Mouse (Mus musculus) ES-E14 (cell line): ENCODE measurements around the gene Ube2d1.

ENCODE experiments used
- HCFC1 ChIP-seq: IDR thresholded peaks from 2 replicates; pipeline ENCODE4 v1.6.1; 2012; ENCODE audit warnings: low read length, inconsistent platforms, borderline replicate concordance; ENCODE audit not compliant: insufficient read depth
- ZC3H11A ChIP-seq: IDR thresholded peaks from 2 replicates; pipeline ENCODE4 v1.6.1; 2012; ENCODE audit warnings: low read depth, mild to moderate bottlenecking, inconsistent platforms, low read length, borderline replicate concordance

DNA sequence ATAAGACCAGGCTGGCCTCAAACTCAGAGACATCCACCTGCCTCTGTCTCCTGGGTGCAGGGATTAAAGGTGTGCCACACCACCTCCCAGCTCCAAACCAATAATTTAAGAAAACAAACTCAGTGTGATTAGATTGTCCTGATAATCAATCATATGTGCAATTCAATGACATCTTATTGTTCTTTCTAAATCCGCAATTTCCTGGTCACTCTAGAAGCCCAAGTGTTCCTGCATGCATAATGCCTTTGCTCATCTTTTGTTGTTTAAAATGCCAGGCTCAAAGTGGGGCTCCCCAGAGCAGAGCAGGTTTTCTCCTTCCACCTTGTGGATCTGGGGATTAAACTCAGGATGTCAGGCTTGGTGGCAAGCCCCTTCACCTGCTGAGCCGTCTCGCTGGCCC lies 25.2 kb upstream of the Ube2d1 start:
- TF ChIP-seq ZC3H11A = no peak
- TF ChIP-seq HCFC1 = no peak
